Mouse (Mus musculus) spleen, adult 2 months (tissue): ENCODE measurements around the gene Unc79.

Experiments used
- CTCF ChIP-seq: fragments of 200-500 bp; IDR thresholded peaks from 2 replicates; pipeline ENCODE4 v1.5.1; 2011; ENCODE audit warnings: mild to moderate bottlenecking, inconsistent platforms; ENCODE audit not compliant: insufficient read depth, insufficient read length, insufficient replicate concordance; ENCODE audit errors: extremely low read depth
- POLR2A ChIP-seq: fragments of 200-500 bp; IDR thresholded peaks from 2 replicates; pipeline ENCODE4 v1.6.1; 2011; ENCODE audit warnings: low read depth, low read length, inconsistent platforms

DNA sequence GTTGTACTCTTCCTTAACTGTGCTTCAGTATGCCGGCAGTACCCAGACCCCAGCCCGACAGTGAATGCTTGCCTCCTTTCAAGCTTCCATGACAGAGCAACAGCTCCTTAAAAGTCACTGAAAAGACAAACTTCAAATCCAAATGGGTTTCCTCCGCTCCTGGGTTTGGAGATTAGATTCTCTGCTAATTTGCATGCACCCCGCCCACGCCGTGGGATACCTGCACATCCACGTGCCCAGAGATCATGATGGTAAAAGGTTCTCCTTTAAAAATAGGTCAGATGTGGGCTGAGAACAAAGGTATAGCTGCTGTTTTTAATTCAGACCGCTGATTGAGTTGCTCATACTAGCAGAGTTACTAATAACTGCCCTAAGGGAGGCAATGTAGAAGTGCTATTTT lies 210.4 kb downstream of the Unc79 start:
- TF ChIP-seq CTCF (no peak), POLR2A (no peak)
